Mouse (Mus musculus): ENCODE measurements around the gene Kcnc3. TPM values are rescaled to one million over a fixed set of nuclear protein-coding genes. Genes with fewer than 3 reads are reported as not detected.
A peak's percentile ranks its signal among the peaks of the same experiment; 100 is the strongest.

Gene Kcnc3
- polyA plus RNA-seq, 1 experiment from 2014 or later, result 0.05 TPM

GRCm38 (mm10) chr7:44588338-44588737, 2.1 kb upstream of the Kcnc3 start:
- WGBS (ENCODE audit: insufficient replicate concordance), result 9% methylated on average over 12 of the region's 12 CpGs
- DNase-seq (no peak), ATAC-seq (ENCODE audit: low read depth) (no peak)
- H3K4me2 ChIP-seq, result peak overlapping the region; percentile 59
- H3K4me3 ChIP-seq (replicated peaks), result no peak overlapping the region
- no peak overlapping the region for H3K27ac ChIP-seq
- no peaks in the 10 kb centered on the region for H3K36me3 ChIP-seq
- H3K9me3 ChIP-seq (replicated peaks), result no peaks in the 10 kb centered on the region
- no peak overlapping the region for H3K9ac ChIP-seq
- H3K4me1 ChIP-seq (replicated peaks), result peaks cover 32% of the 10 kb centered on the region
- peaks cover 92% of the 10 kb centered on the region for H3K27me3 ChIP-seq

DNA sequence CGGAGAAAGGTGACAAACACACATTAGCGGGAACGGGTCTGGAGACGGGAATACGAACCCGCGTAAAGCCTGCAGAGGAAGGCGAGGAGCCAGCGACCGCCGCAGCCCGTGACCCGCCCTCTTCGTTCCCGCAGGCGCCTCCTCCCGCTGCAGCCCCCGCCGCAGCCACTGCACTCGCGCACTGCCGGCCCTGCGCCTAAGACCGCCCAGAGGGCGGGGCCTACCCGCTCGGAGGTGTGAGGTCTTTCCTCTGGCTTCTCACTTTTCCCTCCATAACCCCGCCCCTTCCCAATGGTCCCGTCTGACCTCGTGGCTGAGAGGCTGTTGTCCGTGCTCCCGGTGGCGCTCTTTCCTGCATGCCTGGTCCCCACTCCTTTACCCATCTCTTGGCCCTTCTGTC, 1.3 kb upstream of the Kcnc3 start:
- Histone ChIP-seq H3K36me3 (no peaks in the 10 kb centered on the region), H3K9ac (no peak overlapping the region), H3K4me2 (peak overlapping the region; percentile 59), H3K27ac (no peak overlapping the region), H3K9me3 (replicated peaks) (no peaks in the 10 kb centered on the region), H3K4me1 (replicated peaks) (peaks cover 32% of the 10 kb centered on the region), H3K4me3 (replicated peaks) (peak overlapping the region; percentile 38), H3K27me3 (peaks cover 93% of the 10 kb centered on the region)
- DNase-seq (peak; percentile 33), ATAC-seq (ENCODE audit: low read depth) (peak; percentile 18; the same call in 1 of the 2 replicates)
- WGBS (ENCODE audit: insufficient replicate concordance), result 1% methylated on average over 33 of the region's 33 CpGs

DNA sequence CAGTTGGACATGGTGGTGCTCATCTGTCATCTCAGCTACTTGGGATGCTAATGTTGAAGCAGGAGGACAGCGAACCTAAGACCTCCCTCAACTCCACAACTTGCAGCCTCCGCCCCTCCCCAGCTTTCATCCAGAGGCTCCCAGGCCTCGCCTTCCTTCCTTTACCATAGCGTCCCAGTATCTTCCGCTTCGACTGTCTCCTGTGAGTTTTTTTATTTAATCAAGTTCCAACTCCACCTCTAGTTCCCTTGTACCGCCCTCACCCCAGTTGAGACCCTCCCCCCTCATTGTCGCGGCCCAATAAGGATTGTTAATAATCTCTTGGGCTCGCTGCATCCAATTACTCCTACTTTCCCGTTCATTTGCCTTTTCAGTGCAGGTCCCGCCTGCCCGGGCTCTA, 518 bp upstream of the Kcnc3 start:
- DNase-seq (no peak), ATAC-seq (ENCODE audit: low read depth) (no peak)
- 6% methylated on average over 13 of the region's 13 CpGs for WGBS (ENCODE audit: insufficient replicate concordance)
- Histone ChIP-seq H3K9ac (no peak overlapping the region), H3K4me1 (replicated peaks) (peaks cover 32% of the 10 kb centered on the region), H3K36me3 (no peaks in the 10 kb centered on the region), H3K4me2 (peak overlapping the region; percentile 74), H3K4me3 (replicated peaks) (no peak overlapping the region), H3K27me3 (peaks cover 91% of the 10 kb centered on the region), H3K27ac (no peak overlapping the region), H3K9me3 (replicated peaks) (no peaks in the 10 kb centered on the region)

DNA sequence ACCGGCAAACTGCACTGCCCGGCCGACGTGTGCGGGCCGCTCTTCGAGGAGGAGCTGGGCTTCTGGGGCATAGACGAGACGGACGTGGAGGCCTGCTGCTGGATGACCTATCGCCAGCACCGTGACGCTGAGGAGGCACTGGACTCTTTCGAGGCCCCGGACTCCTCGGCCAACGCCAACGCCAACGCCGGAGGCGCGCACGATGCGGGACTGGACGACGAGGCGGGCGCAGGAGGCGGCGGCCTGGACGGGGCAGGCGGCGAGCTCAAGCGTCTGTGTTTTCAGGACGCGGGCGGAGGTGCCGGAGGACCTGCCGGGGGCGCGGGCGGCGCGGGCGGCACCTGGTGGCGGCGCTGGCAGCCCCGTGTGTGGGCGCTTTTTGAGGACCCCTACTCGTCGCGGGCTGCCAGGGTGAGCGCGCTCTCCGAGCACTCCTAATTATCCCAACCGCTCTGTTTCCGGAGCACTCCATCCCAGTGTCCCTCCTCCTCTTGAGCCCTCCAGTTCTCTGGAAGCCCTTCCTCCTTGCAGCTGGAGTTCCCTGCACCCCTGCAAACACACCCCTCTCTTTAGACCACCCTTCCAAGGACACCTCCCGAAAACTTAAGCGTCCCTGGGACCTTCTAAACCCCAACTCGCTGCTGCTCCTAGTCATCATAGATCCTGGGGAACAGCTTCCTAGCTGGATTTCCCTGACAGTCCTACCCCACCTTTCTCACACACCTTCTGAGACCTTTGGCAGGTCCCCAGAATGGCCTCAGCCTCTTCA, 1.1 kb downstream of the Kcnc3 start:
- 3% methylated on average over 56 of the region's 60 CpGs for WGBS (ENCODE audit: insufficient replicate concordance)
- ATAC-seq (ENCODE audit: low read depth), result no peak

DNA sequence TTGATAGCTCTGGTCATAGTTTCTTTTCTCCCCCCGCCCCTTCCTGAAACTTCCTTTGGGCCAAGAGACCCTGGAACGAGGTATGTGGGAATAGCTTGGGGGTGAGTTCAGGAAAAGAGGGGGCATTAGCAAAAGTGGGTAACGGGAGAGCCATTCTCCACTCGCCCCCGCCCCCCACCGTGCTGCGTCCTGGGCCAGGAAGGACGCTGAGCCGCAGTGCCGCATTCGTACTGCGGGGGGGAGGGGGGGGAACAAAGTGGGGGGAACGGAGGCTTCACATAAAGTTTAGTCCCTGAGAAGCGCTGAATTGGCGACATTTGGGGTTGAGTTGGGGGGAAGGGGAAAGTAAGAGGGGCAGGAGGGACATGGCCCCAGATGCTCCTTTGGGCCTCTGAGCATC, 2.6 kb downstream of the Kcnc3 start:
- no peaks in the 10 kb centered on the region for H3K9me3 ChIP-seq (replicated peaks)
- H3K36me3 ChIP-seq, result no peaks in the 10 kb centered on the region
- no peak overlapping the region for H3K4me2 ChIP-seq
- H3K9ac ChIP-seq, result no peak overlapping the region
- DNase-seq (no peak), ATAC-seq (ENCODE audit: low read depth) (no peak)
- 4% methylated on average over 15 of the region's 15 CpGs for WGBS (ENCODE audit: insufficient replicate concordance)
- no peak overlapping the region for H3K27ac ChIP-seq
- peaks cover 62% of the 10 kb centered on the region for H3K27me3 ChIP-seq
- H3K4me3 ChIP-seq (replicated peaks), result no peak overlapping the region
- peaks cover 32% of the 10 kb centered on the region for H3K4me1 ChIP-seq (replicated peaks)

More for the DNA sequence above, 1.1 kb downstream of the Kcnc3 start:
- peaks cover 77% of the 10 kb centered on the region for H3K27me3 ChIP-seq
- H3K9me3 ChIP-seq (replicated peaks), result no peaks in the 10 kb centered on the region
- no peaks in the 10 kb centered on the region for H3K36me3 ChIP-seq
- H3K4me3 ChIP-seq (replicated peaks), result peak overlapping the region; percentile 55
- H3K9ac ChIP-seq, result no peak overlapping the region
- no peak for DNase-seq
- peaks cover 32% of the 10 kb centered on the region for H3K4me1 ChIP-seq (replicated peaks)
- peak overlapping the region; percentile 74 for H3K4me2 ChIP-seq
- no peak overlapping the region for H3K27ac ChIP-seq

- peaks cover 55% of the 10 kb centered on the region for H3K27me3 ChIP-seq
Observed at GRCm38 (mm10) chr7:44593775-44594174, 3.3 kb downstream of the Kcnc3 start.

GRCm38 (mm10) chr7:44594291-44594690, 3.8 kb downstream of the Kcnc3 start:
- DNase-seq, result no peak
- no peak for ATAC-seq (ENCODE audit: low read depth)
- Histone ChIP-seq H3K4me1 (replicated peaks) (peaks cover 22% of the 10 kb centered on the region), H3K4me2 (no peak overlapping the region), H3K27ac (no peak overlapping the region), H3K4me3 (replicated peaks) (no peak overlapping the region), H3K9me3 (replicated peaks) (no peaks in the 10 kb centered on the region), H3K9ac (no peak overlapping the region), H3K27me3 (peaks cover 49% of the 10 kb centered on the region), H3K36me3 (no peaks in the 10 kb centered on the region)
- 53% methylated on average over 6 of the region's 6 CpGs for WGBS (ENCODE audit: insufficient replicate concordance)

More at GRCm38 (mm10) chr7:44593775-44594174, 3.3 kb downstream of the Kcnc3 start:
- H3K4me1 ChIP-seq (replicated peaks), result peaks cover 27% of the 10 kb centered on the region
- no peak overlapping the region for H3K4me3 ChIP-seq (replicated peaks)
- DNase-seq, result peak; percentile 60
- no peaks in the 10 kb centered on the region for H3K36me3 ChIP-seq
- ATAC-seq (ENCODE audit: low read depth), result peak; percentile 21
- H3K9me3 ChIP-seq (replicated peaks), result no peaks in the 10 kb centered on the region
- H3K9ac ChIP-seq, result no peak overlapping the region
- no peak overlapping the region for H3K4me2 ChIP-seq
- WGBS (ENCODE audit: insufficient replicate concordance), result 3% methylated on average over 22 of the region's 22 CpGs
- H3K27ac ChIP-seq, result no peak overlapping the region

GRCm38 (mm10) chr7:44595131-44595561, 4.7 kb downstream of the Kcnc3 start:
- ATAC-seq (ENCODE audit: low read depth), result no peak
- WGBS (ENCODE audit: insufficient replicate concordance), result 82% methylated on average over 20 of the region's 20 CpGs

GRCm38 (mm10) chr7:44596051-44596450, 5.6 kb downstream of the Kcnc3 start:
- Histone ChIP-seq H3K4me2 (no peak overlapping the region), H3K4me3 (replicated peaks) (no peak overlapping the region), H3K36me3 (no peaks in the 10 kb centered on the region), H3K9ac (no peak overlapping the region), H3K27ac (no peak overlapping the region), H3K4me1 (replicated peaks) (peaks cover 6% of the 10 kb centered on the region), H3K9me3 (replicated peaks) (no peaks in the 10 kb centered on the region), H3K27me3 (peaks cover 40% of the 10 kb centered on the region)
- DNase-seq (no peak), ATAC-seq (ENCODE audit: low read depth) (no peak)
- 77% methylated on average over 6 of the region's 6 CpGs for WGBS (ENCODE audit: insufficient replicate concordance)

More at GRCm38 (mm10) chr7:44595131-44595561, 4.7 kb downstream of the Kcnc3 start:
- Histone ChIP-seq H3K4me2 (no peak overlapping the region), H3K27me3 (peaks cover 41% of the 10 kb centered on the region), H3K36me3 (no peaks in the 10 kb centered on the region), H3K9ac (no peak overlapping the region), H3K4me3 (replicated peaks) (no peak overlapping the region), H3K4me1 (replicated peaks) (peaks cover 15% of the 10 kb centered on the region), H3K27ac (no peak overlapping the region), H3K9me3 (replicated peaks) (no peaks in the 10 kb centered on the region)
- no peak for DNase-seq

- H3K9ac ChIP-seq, result no peak overlapping the region
- ATAC-seq (ENCODE audit: low read depth), result no peak
- peaks cover 40% of the 10 kb centered on the region for H3K27me3 ChIP-seq
- WGBS (ENCODE audit: insufficient replicate concordance), result 41% methylated on average over 5 of the region's 5 CpGs
- no peak overlapping the region for H3K4me2 ChIP-seq
- no peak overlapping the region for H3K4me3 ChIP-seq (replicated peaks)
- DNase-seq, result no peak
- H3K9me3 ChIP-seq (replicated peaks), result no peaks in the 10 kb centered on the region
- H3K4me1 ChIP-seq (replicated peaks), result no peaks in the 10 kb centered on the region
- H3K36me3 ChIP-seq, result no peaks in the 10 kb centered on the region
- no peak overlapping the region for H3K27ac ChIP-seq
Observed at GRCm38 (mm10) chr7:44596996-44597538, 6.6 kb downstream of the Kcnc3 start.

DNA sequence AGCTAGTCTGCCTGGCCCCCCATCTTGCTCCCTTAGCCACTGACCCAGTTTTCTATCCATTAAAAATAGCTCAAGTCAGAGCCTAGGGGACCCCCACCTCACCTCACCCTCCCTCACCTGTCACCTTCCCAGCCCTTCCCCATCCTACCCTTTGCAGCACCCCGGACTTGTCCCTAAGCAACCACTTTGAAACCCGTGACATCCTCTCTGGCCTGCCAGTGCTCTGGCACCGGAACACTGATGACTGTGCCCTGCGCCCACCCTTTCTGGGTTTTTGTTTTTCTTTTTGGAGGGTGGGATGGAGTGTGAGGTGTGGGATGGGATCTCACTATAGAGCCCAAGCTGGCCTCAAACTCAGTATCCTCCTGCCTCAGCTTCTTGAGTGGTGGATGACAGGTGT, 7.2 kb downstream of the Kcnc3 start:
- Histone ChIP-seq H3K9ac (no peak overlapping the region), H3K36me3 (no peaks in the 10 kb centered on the region), H3K4me2 (no peak overlapping the region), H3K4me3 (replicated peaks) (no peak overlapping the region), H3K9me3 (replicated peaks) (no peaks in the 10 kb centered on the region), H3K27ac (no peak overlapping the region), H3K4me1 (replicated peaks) (no peaks in the 10 kb centered on the region), H3K27me3 (peaks cover 40% of the 10 kb centered on the region)
- ATAC-seq (ENCODE audit: low read depth) (no peak), DNase-seq (no peak)
- 70% methylated on average over 4 of the region's 4 CpGs for WGBS (ENCODE audit: insufficient replicate concordance)

DNA sequence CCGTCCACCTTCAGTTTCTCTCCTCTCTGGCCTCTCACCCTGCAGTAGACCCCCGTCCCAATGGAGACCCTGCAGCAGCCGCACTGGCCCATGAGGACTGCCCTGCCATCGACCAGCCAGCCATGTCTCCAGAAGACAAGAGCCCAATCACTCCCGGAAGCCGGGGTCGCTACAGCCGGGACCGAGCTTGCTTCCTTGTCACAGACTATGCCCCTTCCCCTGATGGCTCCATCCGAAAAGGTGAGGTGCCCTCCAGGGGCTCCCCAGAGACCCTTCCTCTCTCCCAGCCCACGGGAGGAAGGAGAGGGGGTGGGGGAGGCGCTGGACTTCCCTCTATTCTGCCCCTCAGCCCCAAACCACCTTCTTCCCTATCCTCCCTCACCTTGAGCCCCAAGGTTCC, 7.9 kb downstream of the Kcnc3 start:
- ATAC-seq (ENCODE audit: low read depth) (no peak), DNase-seq (no peak)
- Histone ChIP-seq H3K27me3 (peaks cover 40% of the 10 kb centered on the region), H3K36me3 (no peaks in the 10 kb centered on the region), H3K4me3 (replicated peaks) (no peak overlapping the region), H3K4me2 (no peak overlapping the region), H3K27ac (no peak overlapping the region), H3K9ac (no peak overlapping the region), H3K9me3 (replicated peaks) (no peaks in the 10 kb centered on the region), H3K4me1 (replicated peaks) (no peaks in the 10 kb centered on the region)
- WGBS (ENCODE audit: insufficient replicate concordance), result 66% methylated on average over 12 of the region's 12 CpGs
